Mouse (Mus musculus) ES-Bruce4 (cell line): Measurements from ENCODE around the gene Fam155a.

ENCODE experiments used
- CTCF ChIP-seq: IDR thresholded peaks from one replicate; pipeline ENCODE4 v1.8.1; 2011; ENCODE audit warnings: low read depth, low read length
- POLR2A ChIP-seq: IDR thresholded peaks from one replicate; pipeline ENCODE4 v1.8.1; 2011; ENCODE audit warnings: low read length; ENCODE audit not compliant: insufficient read depth

DNA sequence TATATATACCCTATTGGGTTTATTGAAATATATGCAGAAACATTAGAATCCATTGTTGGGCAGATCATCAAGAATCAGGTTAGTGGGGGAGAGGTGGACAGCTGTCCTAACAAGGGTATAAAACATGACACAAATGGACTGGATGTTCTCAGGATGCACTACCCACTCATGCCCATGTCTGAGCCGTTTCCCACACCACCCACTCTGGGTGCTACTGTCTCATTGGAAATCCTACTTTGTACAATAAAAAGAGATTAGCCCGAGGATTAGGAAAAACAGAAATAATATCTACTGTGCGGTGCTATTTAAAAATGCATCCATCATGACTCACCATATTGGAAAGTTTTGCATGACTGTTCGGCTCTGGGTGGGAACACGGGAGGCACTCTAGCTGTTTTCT lies 317.2 kb downstream of the Fam155a start:
- TF ChIP-seq CTCF (no peak), POLR2A (no peak)
